Mouse (Mus musculus): ENCODE data around the gene AI661453.

Gene AI661453

DNA sequence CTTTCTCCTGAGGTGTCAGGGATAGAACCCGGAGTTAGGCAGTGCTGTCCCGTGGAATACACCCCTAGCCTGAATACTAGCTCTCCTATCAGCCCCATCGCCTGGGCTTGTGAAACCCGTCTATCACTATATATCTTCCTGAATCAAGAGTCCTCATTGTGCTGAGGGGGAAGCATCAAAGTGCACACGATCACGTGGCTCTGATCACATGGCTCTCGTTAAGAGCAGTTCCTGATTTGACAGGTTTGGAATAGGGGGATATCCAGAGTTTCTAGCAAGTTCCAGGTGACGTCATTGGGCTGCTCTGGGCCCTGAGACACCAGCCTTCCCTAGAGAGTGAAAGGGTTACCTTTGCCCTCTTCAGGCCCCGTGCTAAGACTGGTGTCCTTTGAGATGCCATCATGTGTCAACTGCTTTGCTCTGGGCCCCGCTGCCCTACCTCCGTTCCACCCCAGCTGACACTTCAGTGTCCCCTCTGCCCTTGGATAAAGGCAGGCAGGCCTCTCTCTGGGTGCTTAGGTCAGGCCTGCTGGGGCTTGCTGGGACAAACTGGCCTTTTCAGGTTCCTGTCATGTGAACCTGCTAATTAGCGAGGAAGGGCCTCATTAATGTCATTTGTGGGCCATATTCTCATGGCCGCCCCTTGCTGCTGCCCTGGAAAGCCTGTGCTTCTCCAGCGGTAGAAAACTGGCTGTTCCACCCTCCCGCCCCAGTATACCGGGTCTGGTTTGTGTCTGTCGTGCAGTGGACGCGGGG lies 5.1 kb downstream of the AI661453 start:
- DNase-seq (ENCODE audit: low spot score in 2 of 2) = no peak

- DNase-seq (ENCODE audit: low spot score in 2 of 2) = no peak
Measured at GRCm38 (mm10) chr17:47442271-47442670, 5.9 kb downstream of the AI661453 start.

GRCm38 (mm10) chr17:47444113-47444512 lies 7.7 kb downstream of the AI661453 start:
- DNase-seq (ENCODE audit: low spot score in 2 of 2) = no peak

DNA sequence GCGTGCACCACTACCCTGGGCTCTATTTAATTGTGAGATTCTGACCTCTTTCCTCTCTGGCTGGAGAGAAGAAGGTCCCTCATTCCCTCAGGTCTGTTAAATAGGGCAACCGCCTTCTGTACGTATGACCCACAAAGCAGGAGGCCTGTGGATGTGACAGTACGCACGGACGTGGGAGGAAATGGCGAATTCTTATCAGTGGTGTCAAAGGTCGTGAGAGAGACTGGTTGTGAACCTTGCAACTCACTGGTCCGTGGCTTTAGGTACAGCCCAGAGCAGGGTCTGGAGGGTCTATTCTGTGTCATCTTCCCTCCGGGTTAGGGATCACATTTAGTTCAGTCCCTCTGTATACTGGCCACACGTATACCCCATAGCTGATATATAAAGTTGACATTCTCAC lies 9.1 kb downstream of the AI661453 start:
- DNase-seq (ENCODE audit: low spot score in 2 of 2) = no peak

DNA sequence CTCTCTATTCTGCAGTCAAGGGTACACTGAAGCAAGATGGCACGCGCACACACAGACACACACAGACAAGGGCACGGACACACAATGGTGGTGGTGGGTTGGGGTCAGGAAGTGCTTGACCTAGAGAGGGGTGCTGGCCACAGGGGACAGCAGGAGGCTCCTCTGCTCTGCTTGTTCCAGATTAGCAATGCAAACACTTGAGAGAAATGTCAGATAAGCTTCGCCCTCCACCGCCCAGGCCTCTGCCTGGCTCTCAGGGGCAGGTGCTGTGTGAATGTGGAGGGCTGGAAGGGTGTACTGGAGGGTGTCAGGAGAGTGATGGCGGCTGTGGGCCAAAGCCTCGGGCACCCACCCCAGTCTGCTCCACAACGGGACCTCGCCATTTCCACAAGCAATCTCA lies 9.6 kb downstream of the AI661453 start:
- DNase-seq (ENCODE audit: low spot score in 2 of 2) = no peak

GRCm38 (mm10) chr17:47446561-47446960 lies 10.1 kb downstream of the AI661453 start:
- DNase-seq (ENCODE audit: low spot score in 2 of 2) = no peak

- DNase-seq (ENCODE audit: low spot score in 2 of 2) = no peak
Measured at GRCm38 (mm10) chr17:47448523-47449372, 12.3 kb downstream of the AI661453 start.

DNA sequence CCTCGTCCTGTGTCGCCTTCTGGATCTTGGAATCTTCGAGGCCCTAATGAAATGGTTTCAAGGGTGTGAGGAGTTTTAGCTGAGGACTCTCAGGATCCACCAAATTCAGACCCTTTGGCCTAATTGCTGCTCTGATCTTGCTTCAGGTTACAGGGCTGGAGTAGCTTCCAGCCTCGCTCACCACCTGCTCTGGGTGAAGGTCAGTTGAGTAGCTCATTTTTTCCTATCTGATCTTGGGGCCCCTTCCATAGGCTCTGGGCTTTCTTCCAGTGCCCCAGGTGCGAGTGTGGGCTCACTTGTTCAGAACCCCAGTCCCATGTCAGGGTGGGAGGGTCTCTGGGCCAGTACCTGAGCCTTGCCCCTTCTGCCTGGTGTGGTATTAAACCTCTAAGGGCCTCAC lies 13.0 kb downstream of the AI661453 start:
- DNase-seq (ENCODE audit: low spot score in 2 of 2) = no peak

- DNase-seq (ENCODE audit: low spot score in 2 of 2) = no peak
Measured at GRCm38 (mm10) chr17:47450239-47450638, 13.8 kb downstream of the AI661453 start.

GRCm38 (mm10) chr17:47450880-47451565 lies 14.6 kb downstream of the AI661453 start:
- no peak for DNase-seq (ENCODE audit: low spot score in 2 of 2)

- no peak for DNase-seq (ENCODE audit: low spot score in 2 of 2)
Measured at GRCm38 (mm10) chr17:47452886-47453285, 16.5 kb downstream of the AI661453 start.

GRCm38 (mm10) chr17:47454675-47455074 lies 18.3 kb downstream of the AI661453 start:
- DNase-seq (ENCODE audit: low spot score in 2 of 2) = no peak

DNA sequence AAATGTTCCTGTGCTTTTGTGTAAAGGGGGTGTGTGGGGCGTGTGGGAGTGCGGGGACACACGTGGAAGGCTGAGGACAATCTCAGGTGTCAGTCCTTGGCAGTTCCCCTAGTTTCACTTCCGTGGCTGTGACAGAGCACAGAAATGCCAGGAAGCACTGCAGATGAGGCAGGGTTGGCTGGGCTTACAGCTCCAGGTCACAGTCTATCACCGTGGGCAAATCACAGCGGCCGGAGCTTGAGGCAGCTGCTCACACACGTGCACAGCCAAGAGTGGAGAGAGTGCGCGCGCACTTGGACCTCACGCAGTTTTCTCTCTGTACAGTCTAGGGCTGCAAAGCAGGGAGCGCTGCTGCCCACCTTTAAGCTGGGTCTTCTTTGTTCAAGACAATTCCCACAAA lies 21.9 kb downstream of the AI661453 start:
- no peak for DNase-seq (ENCODE audit: low spot score in 2 of 2)

DNA sequence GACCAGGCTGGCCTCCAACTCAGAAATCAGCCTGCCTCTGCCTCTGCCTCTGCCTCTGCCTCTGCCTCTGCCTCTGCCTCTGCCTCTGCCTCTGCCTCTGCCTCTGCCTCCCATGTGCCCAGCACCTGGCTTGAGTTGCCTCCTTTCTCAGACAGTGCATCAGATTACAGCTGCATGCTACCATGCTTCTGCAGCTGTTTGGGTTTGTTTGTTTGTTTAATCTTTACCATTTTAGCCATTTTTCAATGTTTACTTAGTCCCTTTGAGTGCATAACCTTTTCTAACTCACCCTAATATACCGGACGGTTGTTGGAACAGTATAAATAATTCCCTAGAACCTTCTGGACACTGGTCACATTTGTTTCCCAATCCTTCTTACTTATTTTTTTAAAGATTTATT lies 22.5 kb downstream of the AI661453 start:
- no peak for DNase-seq (ENCODE audit: low spot score in 2 of 2)

DNA sequence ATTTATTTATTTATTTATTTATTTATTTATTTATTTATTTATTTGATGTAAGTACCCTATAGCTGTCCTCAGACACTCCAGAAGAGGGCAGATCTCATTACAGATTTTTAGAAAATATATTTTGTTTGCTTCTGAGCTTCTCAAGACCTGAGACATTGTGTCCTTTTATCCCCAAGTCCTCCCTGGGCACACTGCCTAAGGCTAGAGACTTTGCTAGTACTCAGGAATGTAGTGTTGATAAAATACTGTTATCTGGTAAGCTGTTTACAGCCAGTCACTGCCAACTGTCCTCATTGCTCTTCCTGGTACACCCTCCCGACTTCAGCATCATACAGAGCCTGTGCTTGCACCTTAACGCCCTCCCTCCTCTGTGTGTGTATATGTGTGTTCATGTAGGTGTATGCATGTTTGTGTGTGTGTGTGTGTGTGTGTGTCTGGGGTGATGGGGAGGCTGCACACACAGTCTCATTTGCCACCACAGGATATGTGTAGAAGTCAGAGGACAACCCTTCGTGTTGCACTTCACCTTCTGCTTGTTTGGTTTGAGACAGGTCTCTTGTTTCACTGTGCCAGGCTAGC lies 23.0 kb downstream of the AI661453 start:
- no peak for DNase-seq (ENCODE audit: low spot score in 2 of 2)

DNA sequence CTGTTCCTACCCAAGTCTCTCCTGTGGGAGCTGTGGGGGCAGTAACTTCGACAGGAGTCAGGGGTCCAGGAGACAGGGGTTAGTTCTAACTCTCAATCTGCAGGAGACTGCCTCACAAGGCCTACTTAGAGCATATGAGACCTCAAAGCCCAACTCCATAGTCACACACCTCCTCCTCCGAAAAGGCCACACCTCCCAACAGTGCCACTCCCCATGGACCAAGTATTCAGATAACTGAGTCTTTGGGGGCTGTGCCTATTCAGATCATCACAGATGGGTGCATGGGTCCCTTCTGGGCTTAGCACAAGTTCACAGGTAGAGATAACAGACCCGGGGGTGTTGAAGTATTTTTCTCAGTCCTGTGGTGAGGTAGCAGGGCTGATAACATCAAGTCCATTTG lies 25.3 kb downstream of the AI661453 start:
- no peak for DNase-seq (ENCODE audit: low spot score in 2 of 2)

DNA sequence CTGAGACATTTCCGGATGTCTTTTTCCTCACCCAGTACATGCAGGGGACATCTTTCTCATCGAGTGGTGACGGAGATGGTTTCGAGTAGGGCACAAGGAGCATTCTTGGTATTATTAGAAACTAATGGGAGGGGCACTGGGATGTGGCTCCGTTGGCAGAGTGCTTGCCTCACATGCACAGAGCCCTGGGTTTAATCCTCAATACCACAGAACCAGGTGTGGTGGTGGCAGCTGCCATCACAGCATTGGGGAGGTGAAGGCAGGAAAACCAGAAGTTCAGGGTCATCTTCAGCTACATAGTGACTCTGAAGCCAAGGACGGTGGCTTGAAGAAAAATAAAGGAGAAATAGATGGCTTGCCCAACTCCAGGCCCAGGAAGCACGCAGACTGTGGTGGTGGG lies 25.8 kb downstream of the AI661453 start:
- DNase-seq (ENCODE audit: low spot score in 2 of 2) = no peak

GRCm38 (mm10) chr17:47462728-47463388 lies 26.4 kb downstream of the AI661453 start:
- no peak for DNase-seq (ENCODE audit: low spot score in 2 of 2)

- no peak for DNase-seq (ENCODE audit: low spot score in 2 of 2)
Measured at GRCm38 (mm10) chr17:47464248-47464965, 28.0 kb downstream of the AI661453 start.

- no peak for DNase-seq (ENCODE audit: low spot score in 2 of 2)
Measured at GRCm38 (mm10) chr17:47465016-47465415, 28.6 kb downstream of the AI661453 start.

DNA sequence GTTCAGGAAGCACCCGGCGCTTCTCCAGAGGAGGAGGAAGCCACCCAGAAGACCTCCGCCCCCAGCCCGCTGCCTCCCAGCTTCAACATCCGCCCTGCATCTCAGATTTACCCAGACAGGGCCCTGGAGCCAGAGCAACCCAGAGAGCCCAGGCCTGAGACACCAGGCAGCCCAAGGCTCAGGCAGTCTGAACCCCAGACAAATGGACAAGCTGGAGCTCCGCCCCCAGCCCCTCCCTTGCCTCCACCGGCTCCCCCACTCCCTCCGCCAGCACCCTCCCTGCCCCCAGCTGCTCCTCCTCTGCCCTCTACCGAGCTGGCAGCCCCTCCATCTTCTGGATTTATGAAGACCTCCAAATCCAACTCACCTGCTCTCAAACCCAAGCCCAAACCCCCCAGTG lies 29.9 kb downstream of the AI661453 start:
- DNase-seq (ENCODE audit: low spot score in 2 of 2) = no peak
